Mouse (Mus musculus): ENCODE data around the gene Rap1gap. TPM values are rescaled to one million over a fixed set of nuclear protein-coding genes. Genes with fewer than 3 reads are reported as not detected.

Gene Rap1gap
- polyA plus RNA-seq, 1 experiment from 2014 or later: 8.7 TPM

DNA sequence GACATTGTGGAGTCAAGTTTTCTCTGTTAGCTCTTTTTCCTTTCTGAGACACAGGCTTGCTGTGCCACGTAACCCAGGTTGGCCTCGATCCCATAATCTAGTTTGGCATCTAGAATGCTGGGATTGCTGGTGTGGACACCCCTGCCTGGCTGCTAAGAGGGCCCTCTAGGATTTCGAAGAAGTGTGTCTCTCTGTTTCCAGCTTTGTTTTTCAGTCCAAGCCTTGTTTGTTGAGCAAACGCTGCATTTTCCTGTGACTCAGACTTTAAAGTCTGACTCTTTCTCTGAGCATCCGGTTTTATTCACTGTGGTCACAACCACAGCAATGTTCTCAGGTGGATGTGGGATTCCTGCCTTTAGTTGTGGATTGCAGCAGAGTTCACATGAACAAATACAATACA, 23.0 kb upstream of the Rap1gap start:
- H3K4me3 ChIP-seq (ENCODE audit: low read length): no peak overlapping the region
- H3K9ac ChIP-seq (ENCODE audit: low read length): no peak overlapping the region
- ATAC-seq (ENCODE audit: low read depth): no peak
- no peaks in the 10 kb centered on the region for H3K9me3 ChIP-seq (ENCODE audit: control insufficient read depth, low read length)
- H3K27ac ChIP-seq (ENCODE audit: low read length): peak overlapping the region; percentile 37; the same call in 1 of the 2 replicates
- no peaks in the 10 kb centered on the region for H3K27me3 ChIP-seq (ENCODE audit: control insufficient read depth, insufficient read depth, low read depth, low read length)
- 56% methylated on average over 5 of the region's 5 CpGs for WGBS
- no peak overlapping the region for H3K4me2 ChIP-seq (ENCODE audit: low read depth, low read length)
- H3K36me3 ChIP-seq (ENCODE audit: control insufficient read depth, insufficient read depth, low read length): peaks cover 26% of the 10 kb centered on the region
- H3K4me1 ChIP-seq (replicated peaks; ENCODE audit: control insufficient read depth, insufficient read depth, low read length): no peaks in the 10 kb centered on the region

DNA sequence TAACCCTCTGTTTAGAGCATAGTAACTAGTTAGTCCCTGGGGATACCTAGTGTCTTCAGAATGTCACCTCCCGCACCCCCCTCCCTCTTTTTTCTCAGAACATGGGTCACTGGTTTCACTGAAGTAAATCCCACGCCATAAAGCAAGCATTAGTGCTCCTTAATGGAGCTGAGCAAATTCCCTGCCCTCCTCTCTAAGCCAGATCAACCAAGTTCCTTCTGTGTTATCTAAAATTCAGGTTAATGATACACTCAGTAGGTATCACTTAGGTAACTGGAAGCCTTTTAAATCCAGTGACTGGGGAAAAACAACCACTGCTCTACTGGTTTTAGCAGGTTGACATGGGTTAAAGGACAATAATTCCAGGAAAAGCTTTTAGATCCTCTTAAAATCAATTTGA, 22.4 kb upstream of the Rap1gap start:
- Histone ChIP-seq H3K27me3 (ENCODE audit: control insufficient read depth, insufficient read depth, low read depth, low read length) (no peaks in the 10 kb centered on the region), H3K9ac (ENCODE audit: low read length) (no peak overlapping the region), H3K36me3 (ENCODE audit: control insufficient read depth, insufficient read depth, low read length) (peaks cover 29% of the 10 kb centered on the region), H3K27ac (ENCODE audit: low read length) (peak overlapping the region; percentile 30; the same call in 1 of the 2 replicates), H3K4me2 (ENCODE audit: low read depth, low read length) (no peak overlapping the region), H3K4me1 (replicated peaks; ENCODE audit: control insufficient read depth, insufficient read depth, low read length) (no peaks in the 10 kb centered on the region), H3K9me3 (ENCODE audit: control insufficient read depth, low read length) (no peaks in the 10 kb centered on the region), H3K4me3 (ENCODE audit: low read length) (no peak overlapping the region)
- ATAC-seq (ENCODE audit: low read depth): no peak
- WGBS: 54% methylated on average over 2 of the region's 2 CpGs

DNA sequence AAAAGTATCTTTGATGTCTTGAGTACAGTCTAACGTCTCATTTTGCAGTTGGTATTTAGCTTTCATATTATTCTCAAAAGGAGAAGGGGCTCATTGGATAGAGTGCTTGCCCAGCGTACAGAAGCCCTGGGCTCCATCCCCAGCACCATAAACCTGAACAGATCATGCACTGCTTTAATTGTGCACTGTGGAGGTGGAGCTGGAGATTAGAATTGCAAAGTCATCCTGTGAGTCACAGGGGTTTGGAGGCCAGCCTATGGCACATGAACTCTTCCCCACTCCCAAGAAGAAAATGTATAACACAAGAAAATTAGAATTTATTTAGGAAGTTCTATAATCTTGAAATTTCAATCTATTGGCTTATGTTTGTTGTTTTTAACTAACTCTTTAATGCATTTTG, 21.1 kb upstream of the Rap1gap start:
- no peak overlapping the region for H3K27ac ChIP-seq (ENCODE audit: low read length)
- H3K4me2 ChIP-seq (ENCODE audit: low read depth, low read length): no peak overlapping the region
- no peaks in the 10 kb centered on the region for H3K9me3 ChIP-seq (ENCODE audit: control insufficient read depth, low read length)
- no peaks in the 10 kb centered on the region for H3K4me1 ChIP-seq (replicated peaks; ENCODE audit: control insufficient read depth, insufficient read depth, low read length)
- ATAC-seq (ENCODE audit: low read depth): no peak
- peaks cover 27% of the 10 kb centered on the region for H3K36me3 ChIP-seq (ENCODE audit: control insufficient read depth, insufficient read depth, low read length)
- H3K4me3 ChIP-seq (ENCODE audit: low read length): no peak overlapping the region
- WGBS: 84% methylated on average over 2 of the region's 2 CpGs
- H3K9ac ChIP-seq (ENCODE audit: low read length): no peak overlapping the region
- no peaks in the 10 kb centered on the region for H3K27me3 ChIP-seq (ENCODE audit: control insufficient read depth, insufficient read depth, low read depth, low read length)

DNA sequence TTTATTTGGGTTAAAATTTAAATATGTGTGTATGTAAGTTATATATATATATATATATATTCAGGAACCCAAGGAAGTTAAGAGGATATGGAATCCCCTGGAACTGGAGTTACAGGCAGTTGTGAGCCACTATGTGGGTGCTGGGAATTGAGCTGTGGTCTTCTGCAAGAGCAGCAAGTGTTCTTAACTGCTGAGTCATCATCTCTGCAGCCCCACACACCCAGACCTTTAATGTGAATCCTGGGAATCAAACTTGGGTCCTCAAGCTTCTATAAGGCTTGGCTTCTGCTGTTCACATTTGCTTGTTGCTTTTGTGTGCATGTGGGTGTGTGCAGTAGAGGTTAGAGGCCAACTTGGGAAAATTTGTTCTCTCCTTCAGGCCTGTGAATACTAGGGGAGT, 18.3 kb upstream of the Rap1gap start:
- Histone ChIP-seq H3K36me3 (ENCODE audit: control insufficient read depth, insufficient read depth, low read length) (peaks cover 44% of the 10 kb centered on the region), H3K27ac (ENCODE audit: low read length) (no peak overlapping the region), H3K4me2 (ENCODE audit: low read depth, low read length) (no peak overlapping the region), H3K9me3 (ENCODE audit: control insufficient read depth, low read length) (no peaks in the 10 kb centered on the region), H3K4me3 (ENCODE audit: low read length) (no peak overlapping the region), H3K9ac (ENCODE audit: low read length) (no peak overlapping the region), H3K27me3 (ENCODE audit: control insufficient read depth, insufficient read depth, low read depth, low read length) (no peaks in the 10 kb centered on the region), H3K4me1 (replicated peaks; ENCODE audit: control insufficient read depth, insufficient read depth, low read length) (no peaks in the 10 kb centered on the region)
- no peak for ATAC-seq (ENCODE audit: low read depth)

DNA sequence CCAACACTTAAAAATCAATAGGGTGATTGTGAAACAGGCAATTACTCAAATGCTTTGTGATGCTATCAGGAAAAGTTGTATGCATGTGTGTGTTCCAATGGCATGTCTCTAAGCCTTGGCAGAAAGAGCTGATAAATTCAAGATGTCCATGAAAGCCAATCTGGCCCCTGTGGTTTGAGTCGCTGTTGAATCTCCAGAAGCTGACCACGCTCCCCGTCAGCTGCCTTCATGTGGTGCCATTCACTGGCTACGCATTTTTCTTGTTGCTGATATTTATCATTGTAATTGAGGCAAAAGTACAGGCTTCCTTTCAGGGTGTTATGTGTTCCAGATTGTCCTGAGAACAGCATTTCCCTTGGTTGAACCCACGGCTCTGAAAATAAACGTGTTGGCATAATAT, 16.9 kb upstream of the Rap1gap start:
- H3K4me1 ChIP-seq (replicated peaks; ENCODE audit: control insufficient read depth, insufficient read depth, low read length): no peaks in the 10 kb centered on the region
- WGBS: 88% methylated on average over 6 of the region's 6 CpGs
- H3K4me2 ChIP-seq (ENCODE audit: low read depth, low read length): no peak overlapping the region
- peaks cover 49% of the 10 kb centered on the region for H3K36me3 ChIP-seq (ENCODE audit: control insufficient read depth, insufficient read depth, low read length)
- H3K9ac ChIP-seq (ENCODE audit: low read length): no peak overlapping the region
- H3K9me3 ChIP-seq (ENCODE audit: control insufficient read depth, low read length): no peaks in the 10 kb centered on the region
- no peaks in the 10 kb centered on the region for H3K27me3 ChIP-seq (ENCODE audit: control insufficient read depth, insufficient read depth, low read depth, low read length)
- H3K4me3 ChIP-seq (ENCODE audit: low read length): no peak overlapping the region
- no peak overlapping the region for H3K27ac ChIP-seq (ENCODE audit: low read length)
- ATAC-seq (ENCODE audit: low read depth): no peak

GRCm38 (mm10) chr4:137648230-137648629, 16.3 kb upstream of the Rap1gap start:
- no peaks in the 10 kb centered on the region for H3K4me1 ChIP-seq (replicated peaks; ENCODE audit: control insufficient read depth, insufficient read depth, low read length)
- WGBS: 88% methylated on average over 9 of the region's 9 CpGs
- H3K4me3 ChIP-seq (ENCODE audit: low read length): no peak overlapping the region
- H3K27me3 ChIP-seq (ENCODE audit: control insufficient read depth, insufficient read depth, low read depth, low read length): no peaks in the 10 kb centered on the region
- H3K4me2 ChIP-seq (ENCODE audit: low read depth, low read length): no peak overlapping the region
- peaks cover 54% of the 10 kb centered on the region for H3K36me3 ChIP-seq (ENCODE audit: control insufficient read depth, insufficient read depth, low read length)
- H3K27ac ChIP-seq (ENCODE audit: low read length): no peak overlapping the region
- no peaks in the 10 kb centered on the region for H3K9me3 ChIP-seq (ENCODE audit: control insufficient read depth, low read length)
- H3K9ac ChIP-seq (ENCODE audit: low read length): no peak overlapping the region
- no peak for ATAC-seq (ENCODE audit: low read depth)

GRCm38 (mm10) chr4:137650912-137651311, 13.6 kb upstream of the Rap1gap start:
- H3K36me3 ChIP-seq (ENCODE audit: control insufficient read depth, insufficient read depth, low read length): peaks cover 50% of the 10 kb centered on the region
- WGBS: 61% methylated on average over 5 of the region's 5 CpGs
- no peak overlapping the region for H3K9ac ChIP-seq (ENCODE audit: low read length)
- no peaks in the 10 kb centered on the region for H3K4me1 ChIP-seq (replicated peaks; ENCODE audit: control insufficient read depth, insufficient read depth, low read length)
- H3K27ac ChIP-seq (ENCODE audit: low read length): no peak overlapping the region
- no peaks in the 10 kb centered on the region for H3K9me3 ChIP-seq (ENCODE audit: control insufficient read depth, low read length)
- no peak for ATAC-seq (ENCODE audit: low read depth)
- no peaks in the 10 kb centered on the region for H3K27me3 ChIP-seq (ENCODE audit: control insufficient read depth, insufficient read depth, low read depth, low read length)
- no peak overlapping the region for H3K4me2 ChIP-seq (ENCODE audit: low read depth, low read length)
- no peak overlapping the region for H3K4me3 ChIP-seq (ENCODE audit: low read length)

GRCm38 (mm10) chr4:137652835-137653346, 11.6 kb upstream of the Rap1gap start:
- WGBS: 90% methylated on average over 5 of the region's 5 CpGs
- Histone ChIP-seq H3K27me3 (ENCODE audit: control insufficient read depth, insufficient read depth, low read depth, low read length) (no peaks in the 10 kb centered on the region), H3K9me3 (ENCODE audit: control insufficient read depth, low read length) (no peaks in the 10 kb centered on the region), H3K36me3 (ENCODE audit: control insufficient read depth, insufficient read depth, low read length) (peaks cover 56% of the 10 kb centered on the region), H3K9ac (ENCODE audit: low read length) (no peak overlapping the region), H3K27ac (ENCODE audit: low read length) (no peak overlapping the region), H3K4me3 (ENCODE audit: low read length) (no peak overlapping the region), H3K4me2 (ENCODE audit: low read depth, low read length) (no peak overlapping the region), H3K4me1 (replicated peaks; ENCODE audit: control insufficient read depth, insufficient read depth, low read length) (no peaks in the 10 kb centered on the region)
- no peak for ATAC-seq (ENCODE audit: low read depth)

DNA sequence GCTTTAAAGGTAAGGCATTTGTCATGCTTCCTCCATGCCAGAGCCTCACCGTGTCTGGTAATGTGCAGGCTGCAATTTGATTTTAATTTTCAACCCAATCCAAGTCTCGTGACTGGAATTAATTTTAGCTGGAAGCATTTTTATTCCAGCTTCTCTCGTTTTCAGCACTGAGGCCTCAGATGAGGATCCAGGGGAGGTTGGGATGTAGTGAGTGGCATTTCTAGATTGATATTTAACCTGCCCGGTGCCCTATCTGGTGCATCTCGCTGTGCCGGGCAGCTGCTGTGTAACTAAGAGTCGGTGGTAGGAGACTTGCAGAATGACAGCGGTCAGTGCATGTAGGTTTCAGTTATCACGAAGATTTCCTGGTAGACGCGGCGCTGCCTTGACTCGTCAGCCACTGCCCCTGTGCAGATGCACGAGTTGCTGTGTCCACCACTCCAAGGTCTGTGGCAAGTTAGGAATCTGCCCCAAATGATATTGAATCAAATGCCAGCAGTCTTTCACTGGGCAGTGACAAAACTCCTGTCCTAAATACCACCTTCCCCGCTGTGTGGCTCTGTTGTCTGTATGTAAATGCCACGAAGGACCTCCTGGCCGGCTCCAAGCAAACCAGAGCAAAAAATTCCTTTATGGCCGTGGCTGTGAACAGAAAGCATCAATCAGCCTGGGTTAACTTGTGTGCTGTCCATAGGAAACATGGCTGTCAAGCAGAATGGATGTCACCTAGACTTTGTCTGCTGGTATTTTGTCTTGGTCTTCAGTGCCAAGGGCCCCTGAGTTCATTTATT, 9.1 kb upstream of the Rap1gap start:
- Histone ChIP-seq H3K4me3 (ENCODE audit: low read length) (no peak overlapping the region), H3K27me3 (ENCODE audit: control insufficient read depth, insufficient read depth, low read depth, low read length) (no peaks in the 10 kb centered on the region), H3K4me1 (replicated peaks; ENCODE audit: control insufficient read depth, insufficient read depth, low read length) (peaks cover 3% of the 10 kb centered on the region; the same call in 1 of the 2 replicates), H3K36me3 (ENCODE audit: control insufficient read depth, insufficient read depth, low read length) (peaks cover 38% of the 10 kb centered on the region), H3K4me2 (ENCODE audit: low read depth, low read length) (no peak overlapping the region), H3K9ac (ENCODE audit: low read length) (no peak overlapping the region), H3K9me3 (ENCODE audit: control insufficient read depth, low read length) (no peaks in the 10 kb centered on the region), H3K27ac (ENCODE audit: low read length) (no peak overlapping the region)
- 86% methylated on average over 18 of the region's 18 CpGs for WGBS
- no peak for ATAC-seq (ENCODE audit: low read depth)

All from lung, embryonic 16.5 days (tissue).